Mouse (Mus musculus) hindbrain, embryonic 10.5 days (tissue): Measurements from ENCODE around the gene Gm9837. TPM values are rescaled to one million over a fixed set of nuclear protein-coding genes. Genes with fewer than 3 reads are reported as not detected.
A peak's percentile ranks its signal among the peaks of the same experiment; 100 is the strongest.

Experiments
- DNase-seq: peaks from one replicate; pipeline ENCODE4 v3.0.0-alpha.2; 2017; ENCODE audit warnings: low spot score
- H3K27ac ChIP-seq: fragments of 300-500 bp; sonication (generic); 2 replicates; pipeline ENCODE4 v1.5.1; 2016; ENCODE audit warnings: mild to moderate bottlenecking, moderate library complexity
- H3K27me3 ChIP-seq: fragments of 300-500 bp; sonication (generic); 2 replicates; pipeline ENCODE4 v1.6.1; 2016; ENCODE audit warnings: mild to moderate bottlenecking; ENCODE audit not compliant: poor library complexity, insufficient read depth, severe bottlenecking
- H3K36me3 ChIP-seq: fragments of 300-500 bp; sonication (generic); 2 replicates; pipeline ENCODE4 v1.6.1; 2016; ENCODE audit warnings: mild to moderate bottlenecking, moderate library complexity
- H3K4me1 ChIP-seq: fragments of 300-500 bp; sonication (generic); replicated peaks from 2 replicates; pipeline ENCODE4 v1.6.1; 2016; ENCODE audit warnings: mild to moderate bottlenecking
- H3K4me3 ChIP-seq: fragments of 300-500 bp; sonication (generic); 2 replicates; pipeline ENCODE4 v1.5.1; 2016; ENCODE audit warnings: mild to moderate bottlenecking, moderate library complexity
- H3K9me3 ChIP-seq: fragments of 300-500 bp; sonication (generic); 2 replicates; pipeline ENCODE4 v1.6.1; 2016; ENCODE audit warnings: mild to moderate bottlenecking, moderate library complexity
- WGBS: fragments of 180-500 bp; shearing (Covaris S2); methylation state at CpG from one replicate; pipeline ENCODE4 v1.1.7; 2016; 5-methylcytosine and 5-hydroxymethylcytosine counted together
- polyA plus RNA-seq: library from polyadenylated mRNA; unstranded; fragments of >200 nt; fragmentation: Nextera tagmentation; extraction: Ambion mirVana; gene quantifications from 2 replicates; pipeline ENCODE4 v1.2.1, GENCODE M21; 2016

Gm9837 gene
- not detected in 2 replicates for polyA plus RNA-seq

- Histone ChIP-seq H3K4me1 (peaks cover 36% of the 10 kb centered on the region), H3K36me3 (no peaks in the 10 kb centered on the region), H3K9me3 (no peaks in the 10 kb centered on the region), H3K4me3 (peak within 1 kb of the TSS; percentile 34), H3K27me3 (peaks cover 97% of the 10 kb centered on the region), H3K27ac (no peak within 1 kb of the TSS)
- DNase-seq, result peak; percentile 91
- 4% methylated on average over 29 of the region's 29 CpGs for WGBS
These were observed at the start of gene Gm9837 for GRCm38 (mm10) chr11:53469968-53470695. Gene Gm9837 (minus strand): TSS chr11:53470479.

- Histone ChIP-seq H3K27ac (peak within 1 kb of the TSS; percentile 90), H3K4me1 (peaks cover 64% of the 10 kb centered on the region)
- WGBS, result 3% methylated on average over 79 of the region's 79 CpGs
These were observed 49.2 kb upstream of the Gm9837 start, which contains the start of gene Sept8 for GRCm38 (mm10) chr11:53519207-53520121. Gene Sept8 (plus strand): TSS chr11:53519257.

GRCm38 (mm10) chr11:53518759-53519158, 48.5 kb upstream of the Gm9837 start:
- H3K4me1 ChIP-seq, result peaks cover 57% of the 10 kb centered on the region
- no peaks in the 10 kb centered on the region for H3K9me3 ChIP-seq
- no peak overlapping the region for H3K27ac ChIP-seq
- 48% methylated on average over 5 of the region's 5 CpGs for WGBS
- no peak overlapping the region for H3K4me3 ChIP-seq
- H3K36me3 ChIP-seq, result no peaks in the 10 kb centered on the region
- DNase-seq, result no peak
- peaks cover 91% of the 10 kb centered on the region for H3K27me3 ChIP-seq

More at GRCm38 (mm10) chr11:53519207-53520121, 49.2 kb upstream of the Gm9837 start, which contains the start of gene Sept8:
- H3K36me3 ChIP-seq, result no peaks in the 10 kb centered on the region
- peak; percentile 64 for DNase-seq
- peak within 1 kb of the TSS; percentile 89 for H3K4me3 ChIP-seq
- peaks cover 84% of the 10 kb centered on the region for H3K27me3 ChIP-seq
- no peaks in the 10 kb centered on the region for H3K9me3 ChIP-seq

GRCm38 (mm10) chr11:53516775-53517627, 46.7 kb upstream of the Gm9837 start:
- 46% methylated on average over 8 of the region's 8 CpGs for WGBS
- Histone ChIP-seq H3K9me3 (no peaks in the 10 kb centered on the region), H3K27me3 (peaks cover 86% of the 10 kb centered on the region), H3K4me1 (peaks cover 45% of the 10 kb centered on the region), H3K36me3 (no peaks in the 10 kb centered on the region), H3K27ac (0 out of 2 replicates have a peak overlapping the region, but pooled peaks have one; percentile 35), H3K4me3 (no peak overlapping the region)
- no peak for DNase-seq

GRCm38 (mm10) chr11:53510351-53510750, 40.1 kb upstream of the Gm9837 start:
- Histone ChIP-seq H3K27me3 (peaks cover 92% of the 10 kb centered on the region), H3K4me1 (peaks cover 12% of the 10 kb centered on the region), H3K9me3 (no peaks in the 10 kb centered on the region), H3K27ac (no peak overlapping the region), H3K36me3 (no peaks in the 10 kb centered on the region), H3K4me3 (no peak overlapping the region)
- 61% methylated on average over 5 of the region's 5 CpGs for WGBS
- no peak for DNase-seq

- peaks cover 91% of the 10 kb centered on the region for H3K27me3 ChIP-seq
- H3K36me3 ChIP-seq, result no peaks in the 10 kb centered on the region
- no peak overlapping the region for H3K4me3 ChIP-seq
- no peaks in the 10 kb centered on the region for H3K9me3 ChIP-seq
- no peak overlapping the region for H3K27ac ChIP-seq
- H3K4me1 ChIP-seq, result peaks cover 20% of the 10 kb centered on the region
- no peak for DNase-seq
- 57% methylated on average over 3 of the region's 3 CpGs for WGBS
These were observed 38.3 kb upstream of the Gm9837 start for GRCm38 (mm10) chr11:53508591-53508990.

GRCm38 (mm10) chr11:53508152-53508551, 37.9 kb upstream of the Gm9837 start:
- WGBS, result 73% methylated on average over 7 of the region's 7 CpGs
- Histone ChIP-seq H3K4me1 (peaks cover 20% of the 10 kb centered on the region), H3K27ac (no peak overlapping the region), H3K36me3 (no peaks in the 10 kb centered on the region), H3K27me3 (peaks cover 92% of the 10 kb centered on the region), H3K4me3 (no peak overlapping the region), H3K9me3 (no peaks in the 10 kb centered on the region)
- DNase-seq, result no peak

- 91% methylated on average over 9 of the region's 9 CpGs for WGBS
- DNase-seq, result no peak
- H3K9me3 ChIP-seq, result no peaks in the 10 kb centered on the region
These were observed 37.0 kb upstream of the Gm9837 start for GRCm38 (mm10) chr11:53507098-53507805.

GRCm38 (mm10) chr11:53505026-53505663, 34.9 kb upstream of the Gm9837 start:
- no peak for DNase-seq
- H3K4me1 ChIP-seq, result peaks cover 29% of the 10 kb centered on the region
- H3K9me3 ChIP-seq, result no peaks in the 10 kb centered on the region
- WGBS, result 53% methylated on average over 5 of the region's 5 CpGs
- H3K4me3 ChIP-seq, result no peak overlapping the region
- H3K27me3 ChIP-seq, result peaks cover 97% of the 10 kb centered on the region
- no peaks in the 10 kb centered on the region for H3K36me3 ChIP-seq
- peak overlapping the region; percentile 29; the same call in 1 of the 2 replicates for H3K27ac ChIP-seq

More at GRCm38 (mm10) chr11:53507098-53507805, 37.0 kb upstream of the Gm9837 start:
- H3K27me3 ChIP-seq, result peaks cover 95% of the 10 kb centered on the region
- H3K27ac ChIP-seq, result no peak overlapping the region
- H3K36me3 ChIP-seq, result no peaks in the 10 kb centered on the region
- peaks cover 20% of the 10 kb centered on the region for H3K4me1 ChIP-seq
- no peak overlapping the region for H3K4me3 ChIP-seq

- H3K4me1 ChIP-seq, result peaks cover 29% of the 10 kb centered on the region
- peaks cover 97% of the 10 kb centered on the region for H3K27me3 ChIP-seq
- no peak overlapping the region for H3K4me3 ChIP-seq
- no peaks in the 10 kb centered on the region for H3K9me3 ChIP-seq
- H3K36me3 ChIP-seq, result no peaks in the 10 kb centered on the region
- H3K27ac ChIP-seq, result no peak overlapping the region
- WGBS, result 88% methylated on average over 8 of the region's 8 CpGs
- no peak for DNase-seq
These were observed 34.1 kb upstream of the Gm9837 start for GRCm38 (mm10) chr11:53504376-53504775.

- no peaks in the 10 kb centered on the region for H3K36me3 ChIP-seq
- 86% methylated on average over 5 of the region's 5 CpGs for WGBS
- H3K27me3 ChIP-seq, result peaks cover 97% of the 10 kb centered on the region
- H3K9me3 ChIP-seq, result no peaks in the 10 kb centered on the region
- DNase-seq, result no peak
- H3K4me3 ChIP-seq, result no peak overlapping the region
- H3K4me1 ChIP-seq, result peaks cover 29% of the 10 kb centered on the region
- no peak overlapping the region for H3K27ac ChIP-seq
These were observed 33.5 kb upstream of the Gm9837 start for GRCm38 (mm10) chr11:53503738-53504137.
